Mouse (Mus musculus): ENCODE results near the gene Golt1a.
"Not testable (repeated sequence)": the region's sequence is repeated elsewhere in the genome, so short reads cannot be mapped to it uniquely, and the experiment has no call there.

Golt1a gene

GRCm38 (mm10) chr1:133307318-133307717 lies 2.3 kb upstream of the Golt1a start:
- peak; percentile 63 for DNase-seq

DNA sequence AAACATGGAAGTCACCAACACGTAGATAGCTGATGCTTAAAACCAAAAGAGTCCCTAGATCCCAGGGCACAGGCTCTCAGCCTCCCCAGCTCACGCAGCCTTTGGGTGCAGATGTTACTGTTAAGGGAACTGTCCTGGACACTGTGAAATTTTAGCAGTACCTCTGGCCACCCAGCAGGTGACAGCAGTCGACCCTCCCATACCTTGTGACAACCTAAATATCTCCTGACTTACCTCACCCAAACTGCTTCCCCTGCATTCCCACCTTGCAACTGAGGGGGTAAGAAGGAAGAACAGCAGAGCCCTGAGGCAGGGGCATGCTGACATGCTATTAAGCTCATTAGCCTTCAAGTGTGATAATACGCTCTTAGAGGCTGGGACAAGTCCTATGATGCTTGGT lies 1.6 kb downstream of the Golt1a start:
- no peak for DNase-seq

- DNase-seq = no peak
Measured at GRCm38 (mm10) chr1:133311946-133312345, 2.3 kb downstream of the Golt1a start.

GRCm38 (mm10) chr1:133314364-133314763 lies 4.8 kb downstream of the Golt1a start:
- peak; percentile 75 for DNase-seq

GRCm38 (mm10) chr1:133315775-133316174 lies 6.2 kb downstream of the Golt1a start:
- DNase-seq = no peak

DNA sequence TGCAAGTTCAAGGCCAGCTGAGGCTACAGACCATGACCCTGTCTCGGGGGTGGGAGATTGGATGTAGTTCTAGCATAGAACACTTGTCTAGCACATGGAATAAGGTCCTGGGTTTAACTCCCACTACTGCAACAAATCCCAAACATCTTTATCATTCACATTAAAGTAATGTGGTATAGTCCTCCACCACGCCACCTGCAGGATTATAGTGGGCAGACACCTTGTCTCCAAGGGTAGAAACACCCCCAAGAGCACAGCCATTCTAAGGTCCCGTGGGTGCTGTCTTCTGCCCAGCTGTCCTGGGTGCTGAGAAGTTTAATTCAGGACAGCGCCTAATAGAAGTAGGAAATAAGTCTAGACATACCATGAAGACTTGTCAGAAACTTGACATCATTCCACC lies 7.0 kb downstream of the Golt1a start:
- peak; percentile 16 to 25 for DNase-seq

DNA sequence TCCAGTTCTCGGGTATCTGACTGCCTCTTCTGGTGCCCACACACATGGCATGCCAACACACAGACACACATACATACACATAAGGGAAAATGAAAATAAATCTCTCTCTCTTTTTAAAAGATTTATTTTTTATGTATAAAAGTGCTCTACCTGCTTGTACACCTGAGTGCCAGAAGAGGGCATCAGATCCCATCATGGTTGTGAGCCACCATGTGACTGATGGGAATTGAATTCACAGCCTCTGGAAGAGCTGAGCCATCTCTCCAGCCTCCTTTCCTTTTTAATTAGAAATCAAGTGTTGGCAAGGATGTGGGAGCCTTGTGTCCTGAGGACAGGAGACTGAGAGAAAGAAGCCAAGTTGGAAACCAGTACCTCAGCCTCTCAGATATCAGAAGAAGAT lies 7.5 kb downstream of the Golt1a start:
- no peak for DNase-seq

GRCm38 (mm10) chr1:133321267-133321925 lies 11.8 kb downstream of the Golt1a start, which contains the start of gene Kiss1:
Gene Kiss1 (plus strand): TSS chr1:133321875.
- DNase-seq = no peak

DNA sequence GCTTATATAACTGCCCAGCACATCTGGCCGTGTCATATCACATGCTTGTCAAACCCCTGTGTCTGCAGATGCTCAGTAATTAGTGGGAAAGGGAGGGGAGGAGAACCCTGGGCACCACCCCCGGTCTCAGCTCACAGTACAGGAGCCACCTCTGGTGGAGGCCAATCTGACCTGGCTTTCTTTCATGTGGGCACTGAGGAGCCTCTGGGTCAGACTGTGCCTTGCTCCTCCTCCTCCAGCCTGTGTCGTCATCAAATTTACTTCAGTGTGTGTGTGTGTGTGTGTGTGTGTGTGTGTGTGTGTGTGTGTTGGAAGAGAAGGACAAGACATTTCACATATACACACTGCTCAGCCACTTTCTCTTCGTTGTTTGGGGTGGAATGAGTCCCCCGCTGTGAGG lies 13.7 kb downstream of the Golt1a start:
- DNase-seq = no peak

DNA sequence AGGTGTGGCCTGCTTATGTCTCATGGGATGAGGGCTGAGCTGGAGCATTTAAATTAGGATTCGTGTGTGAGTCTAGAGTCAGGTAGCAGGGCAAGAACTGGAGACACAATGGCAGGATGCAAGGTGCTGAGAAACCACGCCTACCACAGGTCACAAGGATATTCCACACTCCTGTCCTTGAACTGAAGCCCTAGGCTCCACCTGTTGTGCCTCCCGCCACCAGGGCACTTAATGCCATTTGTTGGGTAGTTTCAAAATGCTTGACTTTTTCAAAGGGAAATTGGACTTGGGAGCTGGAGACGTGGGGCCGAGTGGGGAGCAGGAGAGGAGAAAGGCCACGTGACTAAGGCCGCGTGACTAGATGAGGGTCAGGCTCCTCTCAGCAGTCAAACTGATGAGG lies 16.4 kb downstream of the Golt1a start:
- DNase-seq = no peak

DNA sequence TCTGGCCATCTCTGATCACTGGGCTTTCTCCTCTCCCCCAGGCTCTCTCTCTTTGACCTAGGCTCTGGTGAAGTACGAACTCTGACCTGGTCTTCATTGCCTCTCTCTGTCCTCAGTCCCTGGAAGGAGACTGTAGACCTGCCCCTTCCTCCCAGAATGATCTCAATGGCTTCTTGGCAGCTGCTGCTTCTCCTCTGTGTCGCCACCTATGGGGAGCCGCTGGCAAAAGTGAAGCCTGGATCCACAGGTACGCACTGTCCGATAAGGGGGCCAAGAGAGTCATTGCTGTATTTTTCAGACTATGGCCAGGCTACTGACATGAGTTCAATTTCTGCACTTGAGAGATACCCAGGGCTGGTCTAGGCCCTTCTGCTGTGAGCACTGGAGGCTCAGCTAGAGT lies 17.5 kb downstream of the Golt1a start:
- DNase-seq = no peak

GRCm38 (mm10) chr1:133328299-133328795 lies 18.7 kb downstream of the Golt1a start:
- DNase-seq = no peak

- DNase-seq = no peak
Measured at GRCm38 (mm10) chr1:133328896-133329637, 19.5 kb downstream of the Golt1a start.

DNA sequence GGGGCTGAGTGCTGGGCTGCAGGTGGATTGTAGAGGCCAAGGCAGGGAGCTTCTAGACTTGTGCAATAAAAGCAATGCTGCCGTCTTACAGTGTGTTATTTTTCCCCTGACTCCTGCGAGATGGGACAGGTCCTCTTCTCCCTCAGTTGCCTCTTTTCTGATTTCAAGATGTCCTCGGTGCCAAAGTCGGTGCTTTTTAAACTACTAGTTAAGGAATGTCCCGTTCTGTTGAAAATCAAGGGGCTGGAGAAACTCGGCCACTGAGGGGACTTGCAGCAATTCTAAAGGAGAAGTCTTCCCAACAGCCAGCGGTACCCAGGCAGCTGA lies 20.0 kb downstream of the Golt1a start:
- no peak for DNase-seq

DNA sequence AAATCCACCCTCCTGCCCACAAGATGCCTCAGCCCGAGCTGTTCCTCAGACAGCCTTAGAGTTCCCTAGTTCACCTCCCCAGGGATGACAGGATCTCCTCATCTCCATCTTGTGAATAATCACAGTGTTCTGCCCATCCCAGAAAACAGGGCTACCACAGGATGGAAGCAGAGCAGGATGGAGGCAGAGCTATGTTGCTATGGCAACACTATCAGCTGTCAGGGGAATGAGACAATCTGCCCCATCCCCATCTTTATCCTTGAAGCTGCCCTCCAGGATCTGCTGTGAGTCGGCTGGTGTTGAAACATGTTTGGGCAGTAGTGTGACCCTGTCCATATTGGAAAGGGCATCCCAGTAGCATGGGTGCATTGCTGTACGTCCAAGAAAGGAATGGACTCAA lies 21.5 kb downstream of the Golt1a start:
- no peak for DNase-seq

DNA sequence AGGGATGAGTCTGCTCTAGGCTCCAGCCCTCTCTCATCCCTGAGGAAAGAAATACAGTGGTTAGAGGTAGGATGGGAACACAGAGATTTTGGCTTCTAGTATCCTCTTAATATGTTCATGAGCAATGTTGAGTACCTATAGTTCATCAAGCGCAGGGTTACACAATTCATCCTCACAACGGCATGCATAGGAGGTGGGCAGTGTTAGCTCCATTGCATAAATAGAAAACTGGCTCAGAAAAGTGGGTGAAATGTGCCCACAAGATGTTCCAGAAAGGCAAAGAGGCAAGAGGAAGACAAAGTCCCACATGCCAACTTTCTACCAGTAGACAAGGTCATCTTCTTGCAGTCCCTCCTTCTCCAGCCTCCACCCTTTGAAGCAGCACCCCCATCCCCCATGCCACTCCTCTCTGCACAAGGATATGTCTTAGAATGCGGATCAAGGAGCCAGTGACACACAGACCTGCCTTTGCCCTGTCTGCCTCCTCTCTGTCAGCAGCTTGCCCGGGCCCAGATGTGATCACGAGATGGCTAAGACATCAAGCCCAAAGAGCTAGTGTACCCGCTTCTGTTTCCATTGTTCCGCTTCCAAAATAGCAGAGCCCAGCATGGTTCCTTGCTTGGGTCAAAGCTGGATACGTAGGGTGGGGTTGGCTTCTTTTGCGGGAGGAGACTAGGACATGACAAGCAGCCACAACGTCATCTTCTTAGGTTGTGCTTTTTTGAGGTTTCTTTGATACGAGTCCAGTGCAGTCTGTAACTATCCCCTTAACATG lies 23.2 kb downstream of the Golt1a start:
- DNase-seq = no peak

GRCm38 (mm10) chr1:133333937-133334336 lies 24.3 kb downstream of the Golt1a start:
- no peak for DNase-seq

GRCm38 (mm10) chr1:133340403-133340802 lies 30.8 kb downstream of the Golt1a start:
- not testable (repeated sequence) for DNase-seq

GRCm38 (mm10) chr1:133344357-133344756 lies 34.8 kb downstream of the Golt1a start:
- DNase-seq = no peak

- no peak for DNase-seq
Measured at GRCm38 (mm10) chr1:133346531-133346930, 36.9 kb downstream of the Golt1a start.

DNA sequence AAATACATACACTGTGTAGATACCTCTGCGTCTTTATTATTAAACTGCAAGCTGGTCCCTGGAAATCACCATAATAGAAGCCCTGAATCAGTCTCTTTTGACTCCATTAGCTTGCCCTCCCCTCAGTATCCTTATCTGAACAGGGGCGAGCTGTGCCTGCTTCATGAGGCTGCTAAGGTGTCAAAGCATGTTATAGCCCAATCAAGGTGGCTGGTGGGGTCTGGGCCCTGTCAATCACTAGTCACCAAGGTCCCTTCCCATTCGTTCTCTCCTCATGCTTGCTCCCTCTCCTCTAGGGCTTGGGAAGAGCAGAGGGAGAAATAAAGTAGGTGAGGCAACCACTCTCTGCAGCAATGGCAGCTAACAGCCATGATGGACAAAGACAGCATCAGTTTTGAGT lies 37.6 kb downstream of the Golt1a start:
- DNase-seq = no peak

DNA sequence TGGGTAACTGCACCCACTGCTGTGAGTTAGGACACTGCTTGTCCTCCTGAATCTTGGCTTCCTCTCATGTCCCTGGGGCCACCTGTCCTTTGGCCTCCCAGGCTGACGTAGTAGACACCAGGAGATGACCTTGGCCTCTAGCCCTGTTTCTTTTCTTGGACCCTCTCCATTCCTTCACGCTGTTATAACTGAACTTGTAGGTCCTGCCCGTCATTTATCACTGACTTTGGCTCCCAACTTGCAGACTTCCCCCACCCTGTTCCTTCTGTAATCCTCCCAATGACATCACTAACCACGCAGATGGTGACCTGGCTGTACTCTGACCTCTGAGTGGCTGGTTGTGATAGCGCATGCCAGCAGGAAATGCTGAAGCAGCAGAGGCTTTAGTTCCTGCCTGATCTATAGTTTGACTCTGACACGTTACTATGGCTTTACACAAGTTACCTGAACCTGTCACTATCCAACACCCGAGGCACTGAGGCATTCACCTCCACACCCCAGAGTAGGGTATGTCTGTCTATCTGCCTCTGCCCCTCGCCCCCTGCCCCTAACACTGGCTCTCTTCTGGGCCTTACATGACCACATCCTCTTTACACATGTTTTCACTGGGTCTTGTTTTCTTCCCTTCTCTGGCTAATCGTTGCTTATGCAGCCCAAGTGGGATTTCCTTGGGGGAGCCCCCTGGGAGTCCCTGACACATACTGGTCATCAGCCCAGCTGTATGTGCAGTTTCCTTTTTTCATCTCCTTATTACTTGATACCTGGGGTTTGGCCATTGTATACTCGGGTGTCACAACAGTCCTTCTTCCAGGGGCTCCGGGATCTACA lies 38.3 kb downstream of the Golt1a start:
- peak; percentile 70 to 72 for DNase-seq

DNA sequence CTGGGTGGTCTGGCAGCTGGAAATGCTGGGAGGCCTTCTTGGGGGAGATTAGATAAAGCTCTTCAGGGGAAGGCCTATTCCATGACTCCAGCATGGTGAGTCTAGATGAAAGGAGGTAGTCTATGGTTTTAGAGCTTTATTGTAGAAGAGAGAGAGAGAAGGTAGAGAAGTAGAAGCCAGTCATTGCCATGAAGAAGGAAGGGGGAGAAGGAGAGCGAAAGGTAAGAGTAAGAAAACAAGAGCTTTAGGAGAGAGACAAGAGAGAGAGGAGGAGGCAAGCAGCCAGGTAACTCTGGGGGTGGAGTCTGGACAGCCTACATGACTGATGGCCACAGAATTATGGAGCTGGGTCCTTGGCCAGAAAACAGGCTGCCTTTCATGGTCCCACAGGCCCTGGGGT lies 40.6 kb downstream of the Golt1a start, which contains the start of gene Ren1:
TSS of gene Ren1 (plus strand) at position 301 of the 400 bp plus-strand sequence.
- no peak for DNase-seq
